Mouse (Mus musculus) kidney, adult 9 months (tissue): ENCODE data around the gene Slc35g3.

Experiments
- DNase-seq: peaks from one replicate; pipeline ENCODE4 v3.0.0; 2022

Gene Slc35g3

GRCm38 (mm10) chr11:69781828-69782227 lies 20.1 kb upstream of the Slc35g3 start:
- no peak for DNase-seq

DNA sequence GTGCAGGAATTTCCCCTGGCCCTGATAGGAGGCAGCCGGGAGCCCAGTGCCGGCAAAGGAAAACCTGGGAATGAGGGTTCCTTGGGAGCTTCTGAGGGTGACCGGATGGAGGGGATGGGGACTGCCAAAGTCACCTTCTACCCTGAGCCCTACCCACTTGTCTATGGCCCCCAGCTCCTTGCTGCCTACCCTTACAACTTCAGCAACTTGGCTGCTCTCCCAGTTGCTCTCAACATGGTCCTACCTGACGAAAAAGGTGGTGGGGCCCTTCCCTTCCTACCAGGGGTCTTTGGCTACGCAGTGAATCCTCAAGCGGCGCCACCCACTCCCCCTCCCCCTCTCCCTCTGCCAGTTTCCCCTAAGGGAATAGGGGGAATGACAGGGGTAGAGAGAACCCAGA lies 17.2 kb upstream of the Slc35g3 start:
- DNase-seq: no peak

GRCm38 (mm10) chr11:69778258-69778982 lies 16.7 kb upstream of the Slc35g3 start:
- no peak for DNase-seq

DNA sequence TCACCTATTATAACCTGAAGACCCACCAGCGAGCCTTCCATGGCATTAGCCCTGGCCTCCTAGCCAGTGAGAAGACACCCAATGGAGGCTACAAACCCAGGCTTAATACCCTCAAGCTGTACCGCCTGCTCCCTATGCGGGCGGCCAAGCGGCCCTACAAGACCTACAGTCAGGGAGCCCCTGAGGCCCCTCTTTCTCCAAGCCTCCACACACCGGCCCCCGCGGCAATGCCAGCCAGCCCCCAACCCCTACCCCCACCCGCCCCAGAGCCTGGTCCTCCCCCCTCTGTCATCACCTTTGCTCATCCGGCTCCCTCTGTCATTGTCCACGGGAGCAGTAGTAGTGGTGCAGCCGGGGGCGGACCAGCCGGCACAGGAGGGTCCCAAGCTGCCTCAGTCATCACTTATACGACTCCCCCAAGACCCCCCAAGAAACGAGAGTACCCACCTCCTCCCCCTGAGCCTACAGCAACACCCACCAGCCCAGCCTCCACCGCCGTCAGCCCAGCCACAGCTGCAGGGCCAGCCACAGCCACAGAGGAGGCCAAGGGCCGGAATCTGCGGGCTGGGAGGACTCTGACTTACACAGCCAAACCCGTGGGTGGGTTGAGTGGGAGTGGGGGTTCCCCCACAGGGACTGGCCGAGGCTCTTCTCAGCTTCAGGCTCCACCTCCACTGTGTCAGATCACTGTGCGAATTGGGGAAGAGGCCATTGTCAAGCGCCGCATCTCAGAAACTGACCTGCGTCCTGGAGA lies 15.9 kb upstream of the Slc35g3 start:
- DNase-seq: no peak

- DNase-seq: no peak
Observed at GRCm38 (mm10) chr11:69776488-69776887, 14.7 kb upstream of the Slc35g3 start.

DNA sequence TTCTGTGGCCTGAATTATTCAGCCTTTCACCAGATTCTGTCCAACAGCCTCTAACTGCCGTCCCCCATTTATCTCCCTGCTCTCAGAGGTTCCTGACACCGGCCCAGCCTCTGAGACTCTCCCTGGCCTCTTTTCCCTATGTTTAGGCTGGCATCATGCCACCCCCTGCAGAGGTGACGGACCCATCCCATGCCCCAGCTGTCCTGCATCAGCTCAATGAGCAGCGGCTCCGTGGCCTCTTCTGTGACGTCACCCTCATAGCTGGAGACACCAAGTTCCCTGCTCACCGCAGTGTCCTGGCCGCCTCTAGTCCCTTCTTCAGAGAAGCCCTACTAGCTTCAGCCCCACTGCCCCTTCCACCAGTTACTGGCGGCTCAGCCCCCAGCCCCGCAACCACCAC lies 13.9 kb upstream of the Slc35g3 start:
- DNase-seq: no peak

DNA sequence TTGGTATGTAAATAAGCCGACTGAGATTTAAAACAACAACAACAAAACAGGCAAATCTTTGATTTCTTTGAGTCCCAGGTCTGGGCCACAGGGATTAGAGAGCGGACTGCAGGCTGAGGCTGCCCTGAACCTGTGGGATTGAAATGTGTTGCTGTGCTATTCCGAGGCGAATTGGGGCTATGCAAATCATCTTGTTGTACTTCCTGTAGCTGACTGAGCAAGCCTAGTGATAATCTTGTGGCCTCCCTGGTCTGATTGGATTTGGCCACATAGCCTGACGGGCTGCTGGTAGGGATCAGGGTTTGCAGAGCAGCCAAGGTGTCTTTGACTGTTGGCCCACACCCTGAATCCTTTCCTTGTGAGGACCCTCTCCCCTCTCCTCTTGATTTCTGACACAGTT lies 13.2 kb upstream of the Slc35g3 start:
- no peak for DNase-seq

- DNase-seq: peak; percentile 19
Observed at GRCm38 (mm10) chr11:69767625-69767909, 5.8 kb upstream of the Slc35g3 start.

- peak; percentile 20 for DNase-seq
Observed at GRCm38 (mm10) chr11:69766872-69767624, 5.3 kb upstream of the Slc35g3 start.

DNA sequence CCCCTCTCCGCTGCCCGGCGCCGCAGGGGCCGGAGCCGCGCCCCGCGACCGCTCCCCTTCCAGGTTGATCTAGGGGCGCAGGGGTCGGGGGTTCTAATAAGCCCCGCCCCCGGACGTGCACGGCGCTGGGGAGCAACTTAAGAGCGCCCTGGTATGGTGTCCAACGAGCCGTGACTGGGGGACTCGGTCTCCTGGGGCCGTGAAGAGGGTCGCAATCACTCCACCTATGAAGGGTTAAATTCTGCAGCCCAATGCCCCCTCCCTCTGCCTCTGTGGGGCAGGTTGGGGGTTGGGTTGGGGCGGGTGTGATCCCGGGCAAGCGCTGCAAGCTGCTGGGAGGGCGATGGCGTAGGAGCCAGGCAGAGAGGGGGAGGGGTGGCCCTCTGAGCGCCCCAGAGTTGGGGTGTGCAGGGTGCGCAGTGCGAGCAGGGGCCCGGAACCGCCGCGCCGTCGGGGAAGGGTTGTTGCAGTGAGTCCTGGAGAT lies 4.4 kb upstream of the Slc35g3 start:
- peak; percentile 68 for DNase-seq

- DNase-seq: peak; percentile 49
Observed at GRCm38 (mm10) chr11:69765221-69766125, 3.7 kb upstream of the Slc35g3 start, which contains the start of gene Zbtb4. Gene Zbtb4 (plus strand): TSS chr11:69765912.

DNA sequence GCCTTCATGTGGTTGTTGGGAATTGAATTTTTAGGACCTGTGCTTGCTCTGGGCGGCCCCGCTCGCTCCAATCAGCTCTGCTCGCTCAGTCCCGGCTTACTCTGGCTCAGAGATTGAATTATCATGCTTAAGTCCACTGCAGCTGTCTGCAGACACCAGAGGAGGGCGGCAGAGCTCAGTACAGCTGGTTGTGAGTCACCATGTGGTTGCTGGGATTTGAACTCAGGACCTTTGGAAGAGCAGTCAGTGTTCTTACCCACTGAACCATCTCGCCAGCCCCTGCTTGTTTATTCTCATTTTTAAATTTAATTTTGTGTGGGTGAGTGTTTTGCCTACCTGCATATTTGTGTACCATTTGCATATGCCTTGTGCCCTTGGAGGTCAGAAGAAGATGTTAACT lies 1.8 kb upstream of the Slc35g3 start:
- DNase-seq: no peak

GRCm38 (mm10) chr11:69760901-69761200 lies 917 bp downstream of the Slc35g3 start:
- DNase-seq: no peak

DNA sequence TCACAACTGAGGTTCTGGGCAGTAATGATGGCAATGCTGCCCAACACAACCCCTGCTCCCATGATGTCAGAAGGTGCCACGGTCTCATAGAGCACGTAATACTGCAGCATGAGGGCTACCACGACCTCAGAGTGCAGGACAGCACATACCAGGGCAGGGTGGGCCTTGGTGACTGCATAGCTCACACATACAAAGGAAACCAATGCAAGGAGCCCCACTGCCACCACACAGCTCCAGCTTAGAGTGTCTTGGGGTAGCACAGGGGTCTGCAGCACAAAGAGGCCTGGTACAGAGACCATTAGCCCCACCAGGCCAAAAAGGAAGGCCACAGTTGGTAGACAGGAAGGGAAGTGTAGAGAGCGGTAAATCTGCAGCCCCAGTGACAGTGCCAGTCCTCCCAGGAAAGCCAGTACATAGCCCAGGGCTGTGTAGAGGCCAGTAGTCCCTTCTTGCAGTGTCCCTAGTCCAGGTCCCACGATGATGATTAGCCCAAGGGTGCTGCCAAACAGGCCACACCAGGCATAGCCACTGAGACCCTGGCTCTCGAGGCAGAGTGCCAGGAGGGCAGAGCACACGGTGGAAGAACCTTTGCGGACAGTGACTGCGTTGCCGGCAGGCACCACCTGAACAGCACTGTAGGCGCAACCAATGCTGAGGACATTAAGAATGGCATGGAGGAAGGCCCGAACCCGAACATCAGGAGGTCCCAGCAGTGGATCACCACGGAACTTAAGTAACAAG lies 1.4 kb downstream of the Slc35g3 start:
- peak; percentile 28 for DNase-seq

GRCm38 (mm10) chr11:69758971-69759721 lies 2.6 kb downstream of the Slc35g3 start:
- DNase-seq: peak; percentile 94

- peak; percentile 98 for DNase-seq
Observed at GRCm38 (mm10) chr11:69758478-69758970, 3.2 kb downstream of the Slc35g3 start, which contains the start of gene Polr2a. Gene Polr2a (minus strand): TSS chr11:69758637.

- peak; percentile 97 for DNase-seq
Observed at GRCm38 (mm10) chr11:69758090-69758456, 3.7 kb downstream of the Slc35g3 start.

- DNase-seq: peak; percentile 17
Observed at GRCm38 (mm10) chr11:69757303-69758089, 4.3 kb downstream of the Slc35g3 start.

DNA sequence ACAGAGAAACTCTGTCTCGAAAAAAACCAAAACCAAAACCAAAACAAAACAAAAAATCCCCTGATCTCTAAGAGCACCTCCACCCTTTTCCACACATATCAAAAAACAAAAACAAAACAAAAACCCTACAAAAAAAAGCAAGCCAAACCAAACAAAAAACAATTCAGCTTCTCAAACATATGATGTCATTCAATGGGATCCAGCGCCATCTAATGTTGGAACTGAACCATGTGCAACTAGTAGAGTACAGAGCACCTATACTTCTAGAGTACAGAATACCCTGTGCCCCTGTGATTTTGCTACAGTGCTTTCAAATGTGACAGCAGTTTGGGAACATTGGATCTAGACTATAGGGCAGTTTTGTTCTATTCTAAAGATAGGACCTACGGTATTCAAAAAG lies 7.1 kb downstream of the Slc35g3 start:
- DNase-seq: peak; percentile 54

- DNase-seq: no peak
Observed at GRCm38 (mm10) chr11:69754233-69754632, 7.5 kb downstream of the Slc35g3 start.
